Comparison of ENCODE assay signal across 9 mouse cellular contexts in the genomic region with DNA sequence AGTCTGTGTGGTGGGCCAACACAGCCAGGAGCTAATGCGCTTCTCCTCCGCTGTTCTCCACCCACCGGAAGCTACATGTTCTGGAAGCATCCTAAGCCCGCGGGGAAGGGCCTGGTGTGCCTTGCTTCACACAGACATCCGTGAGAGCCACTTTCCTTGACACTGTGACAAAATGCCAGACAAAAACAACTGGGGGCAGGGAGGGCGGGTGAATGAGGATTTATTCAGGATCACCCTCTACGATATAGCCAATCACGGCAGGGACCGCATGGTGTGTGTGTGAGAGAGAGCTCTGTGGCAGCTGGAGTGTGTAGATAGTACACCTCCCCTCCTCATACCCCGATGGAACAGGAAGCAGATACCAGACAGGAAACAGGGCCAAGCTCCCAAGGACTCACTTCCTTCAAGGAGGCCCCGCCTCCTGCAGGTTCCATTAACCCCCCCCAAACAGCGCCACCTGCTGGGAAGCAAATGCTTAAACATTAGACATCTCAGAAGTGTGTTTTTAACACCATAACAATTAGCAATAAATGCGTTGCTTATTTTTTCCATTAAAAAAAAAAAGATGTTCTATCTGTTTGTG. TPM values are rescaled to one million over a fixed set of nuclear protein-coding genes. Genes with fewer than 3 reads are reported as not detected.
DNase-seq lines count a peak whose midpoint lies in the region; ATAC-seq and TF ChIP-seq lines count a peak whose summit lies in the region.
"Had no signal": no experiment of that assay in that cellular context is flagged by ENCODE, and none has a peak within 500 bp of the region (broad histone marks: within the 10 kb centered on the region; RNA-seq: fewer than 3 reads in every experiment).

No protein-coding gene starts in this region.

- TF ChIP-seq CTCF in Patski (IDR thresholded peaks at IDR 0.05) = peak; percentile 42

- 68% methylated on average over 14 of the region's 14 CpGs for WGBS in heart, embryonic 10.5 days
- 59% methylated on average over 14 of the region's 14 CpGs for WGBS in liver, embryonic 11.5 days
- WGBS in midbrain, embryonic 16.5 days = 85% methylated on average over 14 of the region's 14 CpGs

- H3K27me3 ChIP-seq in Patski = no peaks in the 10 kb centered on the region
- no peaks in the 10 kb centered on the region for H3K27me3 ChIP-seq in heart, embryonic 10.5 days (ENCODE audit: insufficient read depth, poor library complexity, severe bottlenecking)
- no peaks in the 10 kb centered on the region for H3K27me3 ChIP-seq in liver, embryonic 11.5 days (replicated peaks; ENCODE audit: control insufficient read depth, insufficient read depth, low read length)
- no peaks in the 10 kb centered on the region for H3K27me3 ChIP-seq in midbrain, embryonic 16.5 days (ENCODE audit: control insufficient read depth, insufficient read depth, low read depth, low read length)
- H3K27me3 ChIP-seq: neural tube, embryonic 12.5 days had no signal

- in situ Hi-C loops in Patski (cut with MboI; ENCODE audit: low pct_unique_long_range_greater_than_20kb) = no loop called here

- no peak overlapping the region for H3K9ac ChIP-seq in liver, embryonic 11.5 days (ENCODE audit: low read depth, low read length)
- no peak overlapping the region for H3K9ac ChIP-seq in midbrain, embryonic 16.5 days (ENCODE audit: low read depth, low read length)
- H3K9ac ChIP-seq: neural tube, embryonic 12.5 days had no signal

- H3K4me1 ChIP-seq in heart, embryonic 10.5 days = peaks cover 24% of the 10 kb centered on the region
- peaks cover 8% of the 10 kb centered on the region; the same call in 1 of the 2 replicates for H3K4me1 ChIP-seq in liver, embryonic 11.5 days (replicated peaks; ENCODE audit: control insufficient read depth, insufficient read depth, low read length)
- no peaks in the 10 kb centered on the region for H3K4me1 ChIP-seq in midbrain, embryonic 16.5 days (ENCODE audit: control insufficient read depth, insufficient read depth, low read length)
- H3K4me1 ChIP-seq: neural tube, embryonic 12.5 days had no signal

- ATAC-seq in Patski = no peak
- ATAC-seq in liver, embryonic 11.5 days (replicated peaks; ENCODE audit: low FRiP score) = peak; percentile 85
- ATAC-seq in midbrain, embryonic 16.5 days = no peak

- no peak overlapping the region for H3K4me2 ChIP-seq in liver, embryonic 11.5 days
- no peak overlapping the region for H3K4me2 ChIP-seq in midbrain, embryonic 16.5 days (ENCODE audit: low read length)
- H3K4me2 ChIP-seq: neural tube, embryonic 12.5 days had no signal

- no peaks in the 10 kb centered on the region for H3K9me3 ChIP-seq in heart, embryonic 10.5 days
- H3K9me3 ChIP-seq in liver, embryonic 11.5 days (ENCODE audit: control insufficient read depth, low read length) = no peaks in the 10 kb centered on the region
- H3K9me3 ChIP-seq in midbrain, embryonic 16.5 days (replicated peaks; ENCODE audit: control insufficient read depth, low read length, poor library complexity, severe bottlenecking) = no peaks in the 10 kb centered on the region

- peak; percentile 90 for DNase-seq in 416B (ENCODE audit: low read depth)
- DNase-seq in Patski (ENCODE audit: low read depth, low spot score) = no peak
- peak; percentile 79 for DNase-seq in heart, embryonic 10.5 days (ENCODE audit: low spot score)
- DNase-seq in liver, embryonic 11.5 days (ENCODE audit: low spot score) = peak; percentile 58
- peak; percentile 48 to 79 for DNase-seq in spleen, postnatal 4 days (ENCODE audit: low spot score in 2 of 2)
- DNase-seq in frontal cortex, postnatal 36 days (ENCODE audit: low spot score in 2 of 2) = no peak
- no peak for DNase-seq in frontal cortex, postnatal 10 days (ENCODE audit: low spot score in 2 of 2)

- H3K27ac ChIP-seq in heart, embryonic 10.5 days = peak overlapping the region; percentile 23
- no peak overlapping the region; the same call in 1 of the 2 replicates for H3K27ac ChIP-seq in liver, embryonic 11.5 days (ENCODE audit: low read depth, low read length)
- H3K27ac ChIP-seq in midbrain, embryonic 16.5 days (ENCODE audit: low read length) = no peak overlapping the region
- H3K27ac ChIP-seq: neural tube, embryonic 12.5 days had no signal

- H3K36me3 ChIP-seq in heart, embryonic 10.5 days = no peaks in the 10 kb centered on the region
- no peaks in the 10 kb centered on the region for H3K36me3 ChIP-seq in liver, embryonic 11.5 days (ENCODE audit: control insufficient read depth, insufficient read depth, low read length)
- no peaks in the 10 kb centered on the region for H3K36me3 ChIP-seq in midbrain, embryonic 16.5 days (ENCODE audit: control insufficient read depth, insufficient read depth, low read length)
- H3K36me3 ChIP-seq: neural tube, embryonic 12.5 days had no signal

- POLR2A ChIA-PET in Patski (lab: Charles Lee) = no interaction called here

- CTCF ChIA-PET in Patski (lab: Charles Lee) = no interaction called here

- H3K4me3 ChIP-seq in heart, embryonic 10.5 days = no peak overlapping the region
- no peak overlapping the region for H3K4me3 ChIP-seq in liver, embryonic 11.5 days (ENCODE audit: low read depth, low read length)
- no peak overlapping the region for H3K4me3 ChIP-seq in midbrain, embryonic 16.5 days (ENCODE audit: low read depth, low read length)
- H3K4me3 ChIP-seq: neural tube, embryonic 12.5 days had no signal

RNA-seq across cellular contexts. Expression of a gene that starts 14.0 kb away (rescaled TPM):
- polyA plus RNA-seq in Patski (2021) = 651 TPM
- polyA plus RNA-seq in heart, embryonic 10.5 days (2016; fragmentation: Nextera tagmentation; extraction: Ambion mirVana) = 390 and 445 TPM in 2 replicates
- polyA plus RNA-seq in liver, embryonic 11.5 days (2014; fragmentation: Nextera tagmentation; extraction: Ambion mirVana) = 326 TPM in 2 replicates
- polyA plus RNA-seq in midbrain, embryonic 16.5 days (2015; fragmentation: Nextera tagmentation; extraction: Ambion mirVana) = 483 and 527 TPM in 2 replicates

Comparison
In these comparisons a context has a peak if more than half of its experiments do, and no peak if none do; other contexts are left out.
1. DNase-seq: peak in 416B (single experiment), heart, embryonic 10.5 days (single experiment), liver, embryonic 11.5 days (single experiment) and spleen, postnatal 4 days (2 of 2); none in Patski (single experiment), frontal cortex, postnatal 36 days (0 of 2) and frontal cortex, postnatal 10 days (0 of 2).